Mouse (Mus musculus): Measurements from ENCODE around the gene Thsd7a.

Gene Thsd7a

GRCm38 (mm10) chr6:12649633-12650032, 99.6 kb downstream of the Thsd7a start:
- DNase-seq, result no peak

- no peak for DNase-seq
These were observed 120.5 kb downstream of the Thsd7a start for GRCm38 (mm10) chr6:12628637-12629246.

GRCm38 (mm10) chr6:12606638-12607246, 142.5 kb downstream of the Thsd7a start:
- no peak for DNase-seq

- no peak for DNase-seq
These were observed 146.3 kb downstream of the Thsd7a start for GRCm38 (mm10) chr6:12602927-12603326.

- DNase-seq, result no peak
These were observed 147.0 kb downstream of the Thsd7a start for GRCm38 (mm10) chr6:12602161-12602560.

GRCm38 (mm10) chr6:12584456-12584855, 164.8 kb downstream of the Thsd7a start:
- DNase-seq, result no peak

GRCm38 (mm10) chr6:12581143-12581542, 168.1 kb downstream of the Thsd7a start:
- no peak for DNase-seq

- no peak for DNase-seq
These were observed 173.5 kb downstream of the Thsd7a start for GRCm38 (mm10) chr6:12575619-12576216.

GRCm38 (mm10) chr6:12572202-12572601, 177.0 kb downstream of the Thsd7a start:
- DNase-seq, result no peak

- DNase-seq, result no peak
These were observed 184.1 kb downstream of the Thsd7a start for GRCm38 (mm10) chr6:12565136-12565535.

- DNase-seq, result no peak
These were observed 186.9 kb downstream of the Thsd7a start for GRCm38 (mm10) chr6:12562336-12562735.

- DNase-seq, result no peak
These were observed 188.7 kb downstream of the Thsd7a start for GRCm38 (mm10) chr6:12560500-12560899.

- peak; percentile 16 for DNase-seq
These were observed 193.8 kb downstream of the Thsd7a start for GRCm38 (mm10) chr6:12555114-12556099.

- DNase-seq, result no peak
These were observed 198.0 kb downstream of the Thsd7a start for GRCm38 (mm10) chr6:12551176-12551575.

- no peak for DNase-seq
These were observed 199.1 kb downstream of the Thsd7a start for GRCm38 (mm10) chr6:12550054-12550655.

GRCm38 (mm10) chr6:12544096-12544495, 205.1 kb downstream of the Thsd7a start:
- peak; percentile 18 for DNase-seq

GRCm38 (mm10) chr6:12542496-12542895, 206.7 kb downstream of the Thsd7a start:
- no peak for DNase-seq

- DNase-seq, result no peak
These were observed 230.1 kb downstream of the Thsd7a start for GRCm38 (mm10) chr6:12519121-12519520.

- no peak for DNase-seq
These were observed 230.8 kb downstream of the Thsd7a start for GRCm38 (mm10) chr6:12518283-12518903.

- no peak for DNase-seq
These were observed 231.5 kb downstream of the Thsd7a start for GRCm38 (mm10) chr6:12517726-12518125.

GRCm38 (mm10) chr6:12506877-12507276, 242.3 kb downstream of the Thsd7a start:
- DNase-seq, result no peak

GRCm38 (mm10) chr6:12503867-12504266, 245.3 kb downstream of the Thsd7a start:
- DNase-seq, result no peak
